16 mouse cellular contexts compared by ENCODE assay signal in the genomic region with DNA sequence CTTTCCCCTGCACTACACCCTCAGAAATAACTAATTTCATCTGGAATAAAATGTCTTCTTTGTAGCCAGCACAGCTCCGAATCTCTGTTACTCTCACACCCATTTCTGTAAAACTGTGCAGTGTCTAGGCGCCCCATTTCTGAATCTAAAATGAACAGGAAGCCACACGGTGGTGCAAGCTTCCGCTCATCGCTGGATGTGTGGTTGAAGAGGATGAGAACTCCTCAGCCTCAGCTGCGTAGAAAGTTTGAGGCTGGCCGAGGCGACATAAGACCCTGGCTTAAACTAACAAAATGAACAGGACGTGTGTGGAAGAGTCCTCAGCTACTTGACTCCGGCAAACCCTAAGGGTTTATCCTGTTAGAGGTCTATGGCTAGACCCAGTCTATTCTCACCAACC. TPM values are rescaled to one million over a fixed set of nuclear protein-coding genes. Genes with fewer than 3 reads are reported as not detected.
DNase-seq lines count a peak whose midpoint lies in the region; ATAC-seq and TF ChIP-seq lines count a peak whose summit lies in the region.
"Had no signal": no experiment of that assay in that cellular context is flagged by ENCODE, and none has a peak within 500 bp of the region (broad histone marks: within the 10 kb centered on the region; RNA-seq: fewer than 3 reads in every experiment).

No protein-coding gene starts in this region.

- no peak overlapping the region for H3K4me3 ChIP-seq in thymus, adult 2 months (ENCODE audit: control insufficient read depth, insufficient read depth, low read length)
- H3K4me3 ChIP-seq in heart, embryonic 12.5 days: no peak overlapping the region
- H3K4me3 ChIP-seq: erythroblast, embryonic 14.5 days; limb, embryonic 13.5 days; midbrain, embryonic 15.5 days; neural tube, embryonic 15.5 days had no signal

- ATAC-seq in monocyte, adult 5-6 weeks (replicated peaks; ENCODE audit: insufficient number of reproducible peaks, low FRiP score, low TSS enrichment, poor library complexity, severe bottlenecking): peak; percentile 79
- no peak for ATAC-seq in heart, embryonic 12.5 days (ENCODE audit: insufficient number of reproducible peaks, low FRiP score)
- ATAC-seq: midbrain, embryonic 15.5 days had no signal

- 4% methylated on average over 10 of the region's 10 CpGs for WGBS in thymus, adult 2 months
- WGBS in heart, embryonic 12.5 days: 87% methylated on average over 10 of the region's 10 CpGs

- peak; percentile 61 for DNase-seq in CD4-positive helper T cell, adult 2 months (ENCODE audit: low read depth, low spot score)
- peak; percentile 71 for DNase-seq in T-cell, adult 2 months (ENCODE audit: low spot score)
- peak; percentile 65 for DNase-seq in thymus, adult 2 months
- no peak for DNase-seq in left cerebral cortex, postnatal 25 days (ENCODE audit: low spot score in 2 of 2)
- DNase-seq in cerebellum, adult 11 months: no peak
- DNase-seq: cerebellum, adult 8-10 months; embryo, embryonic 11 days; heart, postnatal 14 days; kidney, postnatal 4 days; right cerebral cortex, postnatal 25 days had no signal

- TF ChIP-seq CTCF in thymus, adult 2 months (IDR thresholded peaks at IDR 0.05; ENCODE audit: borderline replicate concordance, control insufficient read depth, extremely low read depth, insufficient read depth, low read length, poor library complexity): no peak

- no peaks in the 10 kb centered on the region for H3K27me3 ChIP-seq in thymus, adult 2 months (ENCODE audit: control insufficient read depth, insufficient read depth, low read length)
- H3K27me3 ChIP-seq in heart, embryonic 12.5 days (replicated peaks): no peaks in the 10 kb centered on the region
- H3K27me3 ChIP-seq: limb, embryonic 13.5 days; midbrain, embryonic 15.5 days; neural tube, embryonic 15.5 days had no signal

- no peaks in the 10 kb centered on the region for H3K4me1 ChIP-seq in thymus, adult 2 months (replicated peaks; ENCODE audit: control insufficient read depth, insufficient read depth, low read length)
- no peaks in the 10 kb centered on the region for H3K4me1 ChIP-seq in heart, embryonic 12.5 days (replicated peaks)
- H3K4me1 ChIP-seq: limb, embryonic 13.5 days; midbrain, embryonic 15.5 days; neural tube, embryonic 15.5 days had no signal

- H3K4me2 ChIP-seq in heart, embryonic 12.5 days: no peak overlapping the region
- H3K4me2 ChIP-seq: limb, embryonic 13.5 days; midbrain, embryonic 15.5 days; neural tube, embryonic 15.5 days had no signal

- no peaks in the 10 kb centered on the region for H3K9me3 ChIP-seq in heart, embryonic 12.5 days (replicated peaks)
- H3K9me3 ChIP-seq: limb, embryonic 13.5 days; midbrain, embryonic 15.5 days; neural tube, embryonic 15.5 days had no signal

- H3K27ac ChIP-seq in thymus, adult 2 months (ENCODE audit: control insufficient read depth, insufficient read depth, low read length): no peak overlapping the region
- no peak overlapping the region for H3K27ac ChIP-seq in heart, embryonic 12.5 days (ENCODE audit: poor library complexity, severe bottlenecking)
- H3K27ac ChIP-seq: limb, embryonic 13.5 days; midbrain, embryonic 15.5 days; neural tube, embryonic 15.5 days had no signal

- no peak overlapping the region for H3K9ac ChIP-seq in heart, embryonic 12.5 days
- H3K9ac ChIP-seq: limb, embryonic 13.5 days; midbrain, embryonic 15.5 days; neural tube, embryonic 15.5 days had no signal

- H3K36me3 ChIP-seq in thymus, adult 2 months (ENCODE audit: control insufficient read depth, insufficient read depth, low read length): no peaks in the 10 kb centered on the region
- H3K36me3 ChIP-seq in heart, embryonic 12.5 days: no peaks in the 10 kb centered on the region
- H3K36me3 ChIP-seq: limb, embryonic 13.5 days; midbrain, embryonic 15.5 days; neural tube, embryonic 15.5 days had no signal

- no peak for TF ChIP-seq POLR2A in thymus, adult 2 months (IDR thresholded peaks at IDR 0.05; ENCODE audit: control insufficient read depth, extremely low read depth, insufficient read depth, low read length, poor library complexity)

- intact Hi-C loops in left cerebral cortex, postnatal 25 days (cut with DNase I): no loop called here

RNA-seq across cellular contexts. Expression of gene Elovl6, which starts 38.0 kb away (rescaled TPM):
- 4.9 to 14.4 TPM (median 6.5 TPM) in 3 replicates for total RNA-seq in monocyte, adult 5-6 weeks (2017)
- polyA plus RNA-seq in thymus, adult 2 months (2012; rRNA removed): 24.8 and 40.2 TPM in 2 replicates
- total RNA-seq in left cerebral cortex, postnatal 25 days (2021): 10 to 100 TPM; 33.7 to 34.7 TPM
- 18.5 and 20.2 TPM in 2 replicates for polyA plus RNA-seq in heart, embryonic 12.5 days (2016; fragmentation: Nextera tagmentation; extraction: Ambion mirVana)

Comparison
In these comparisons a context has a peak if more than half of its experiments do, and no peak if none do; other contexts are left out.
1. DNase-seq: peak in CD4-positive helper T cell, adult 2 months (single experiment), T-cell, adult 2 months (single experiment) and thymus, adult 2 months (single experiment); none in left cerebral cortex, postnatal 25 days (0 of 2) and cerebellum, adult 11 months (single experiment).